Mouse (Mus musculus) heart, adult 18-20 months (tissue): ENCODE measurements around the gene Rsph6a. TPM values are rescaled to one million over a fixed set of nuclear protein-coding genes. Genes with fewer than 3 reads are reported as not detected.
A peak's percentile ranks its signal among the peaks of the same experiment; 100 is the strongest.

Experiments used
- DNase-seq, 2 experiments: peaks; one replicate each; pipeline ENCODE4 v3.0.0; 2021 to 2022; ENCODE audit warnings: mixed read lengths in 1 of 2
- long read RNA-seq, 2 experiments: library from polyadenylated mRNA; stranded (forward); transcript quantifications; one replicate each; pipeline ENCODE4 v2.0.0; 2021
- total RNA-seq, 2 experiments: library from RNA; stranded (reverse); gene quantifications; 2 replicates each; pipeline ENCODE4 v1.2.3; 2021

The Rsph6a gene
- total RNA-seq = not detected
- long read RNA-seq, experiment 1, partial matches to known transcripts = 0 of 2 reads
- long read RNA-seq, experiment 1, other reads (novel, unspliced or antisense) = 2 of 2 reads
- long read RNA-seq, experiment 2, partial matches to known transcripts = 0 of 1 reads
- long read RNA-seq, experiment 2, other reads (novel, unspliced or antisense) = 1 of 1 reads

GRCm38 (mm10) chr7:19054047-19054776 lies at the start of gene Rsph6a:
TSS of gene Rsph6a (plus strand) at chr7:19054690.
- DNase-seq = peak in 1 of 2 experiments; percentile 28

GRCm38 (mm10) chr7:19005417-19006121 lies 48.9 kb upstream of the Rsph6a start:
- no peak for DNase-seq

GRCm38 (mm10) chr7:19006476-19006875 lies 48.0 kb upstream of the Rsph6a start:
- peak; percentile 82 to 91 for DNase-seq

- no peak for DNase-seq
These were observed 47.2 kb upstream of the Rsph6a start for GRCm38 (mm10) chr7:19007026-19007977.

GRCm38 (mm10) chr7:19010581-19010980 lies 43.9 kb upstream of the Rsph6a start:
- no peak for DNase-seq

- DNase-seq = peak; percentile 58 to 61
These were observed 42.4 kb upstream of the Rsph6a start for GRCm38 (mm10) chr7:19012025-19012621.

GRCm38 (mm10) chr7:19012882-19013281 lies 41.6 kb upstream of the Rsph6a start:
- no peak for DNase-seq

GRCm38 (mm10) chr7:19014452-19014851 lies 40.0 kb upstream of the Rsph6a start:
- no peak for DNase-seq

GRCm38 (mm10) chr7:19016042-19016441 lies 38.4 kb upstream of the Rsph6a start:
- no peak for DNase-seq

- no peak for DNase-seq
These were observed 36.6 kb upstream of the Rsph6a start for GRCm38 (mm10) chr7:19017909-19018308.

- DNase-seq = no peak
These were observed 33.4 kb upstream of the Rsph6a start for GRCm38 (mm10) chr7:19021048-19021447.

- DNase-seq = no peak
These were observed 32.1 kb upstream of the Rsph6a start for GRCm38 (mm10) chr7:19022189-19022958.

- peak; percentile 47 to 51 for DNase-seq
These were observed 31.1 kb upstream of the Rsph6a start, which contains the start of gene Foxa3 for GRCm38 (mm10) chr7:19023357-19023814. TSS of gene Foxa3 (minus strand) at chr7:19023538.

GRCm38 (mm10) chr7:19024096-19024506 lies 30.4 kb upstream of the Rsph6a start, which contains the start of gene Sympk:
TSS of gene Sympk (plus strand) at chr7:19024377.
- DNase-seq = peak; percentile 94 to 97

GRCm38 (mm10) chr7:19024581-19025255 lies 29.8 kb upstream of the Rsph6a start:
- DNase-seq = peak; percentile 19 to 46

GRCm38 (mm10) chr7:19028067-19028466 lies 26.4 kb upstream of the Rsph6a start:
- no peak for DNase-seq

- peak; percentile 25 to 62 for DNase-seq
These were observed 25.3 kb upstream of the Rsph6a start for GRCm38 (mm10) chr7:19029084-19029653.

- no peak for DNase-seq
These were observed 22.8 kb upstream of the Rsph6a start for GRCm38 (mm10) chr7:19031641-19032040.

- DNase-seq = no peak
These were observed 9.9 kb upstream of the Rsph6a start for GRCm38 (mm10) chr7:19044616-19045015.
